Mouse (Mus musculus) heart, embryonic 14.5 days (tissue): ENCODE data around the gene Zbtb17. TPM values are rescaled to one million over a fixed set of nuclear protein-coding genes. Genes with fewer than 3 reads are reported as not detected.
A peak's percentile ranks its signal among the peaks of the same experiment; 100 is the strongest.

Experiments used
- ATAC-seq: fragments of 200-750 bp; cut with Nextera tagmentation; 2 replicates; pipeline ENCODE4 v1.8.0; 2017; ENCODE audit warnings: low read depth, moderate TSS enrichment; ENCODE audit not compliant: insufficient number of reproducible peaks, insufficient read depth, low FRiP score
- H3K27ac ChIP-seq, 2 experiments: fragments of 200-500 bp in 1 of 2; fragments of 300-500 bp in 1 of 2; sonication (generic) in 1 of 2; replicated peaks in 1 of 2; 2 replicates each; pipeline ENCODE4 v1.5.1; 2012 to 2014; ENCODE audit warnings: low read depth in 2 of 2, low read length in 2 of 2, control low read depth in 1 of 2, mild to moderate bottlenecking in 1 of 2, mixed read lengths in 1 of 2; ENCODE audit not compliant: control insufficient read depth in 1 of 2, insufficient read depth in 1 of 2
- H3K27me3 ChIP-seq: fragments of 300-500 bp; sonication (generic); 2 replicates; pipeline ENCODE4 v1.6.1; 2014; ENCODE audit warnings: mild to moderate bottlenecking, low read length, control low read depth; ENCODE audit not compliant: control insufficient read depth, insufficient read depth
- H3K36me3 ChIP-seq: fragments of 300-500 bp; sonication (generic); 2 replicates; pipeline ENCODE4 v1.6.1; 2014; ENCODE audit warnings: mild to moderate bottlenecking, control low read depth, low read length, mixed read lengths; ENCODE audit not compliant: control insufficient read depth, insufficient read depth
- H3K4me1 ChIP-seq, 2 experiments: fragments of 200-500 bp in 1 of 2; fragments of 300-500 bp in 1 of 2; sonication (generic) in 1 of 2; 2 replicates each; pipeline ENCODE4 v1.6.1; 2012 to 2014; ENCODE audit warnings: low read length in 2 of 2, control low read depth in 1 of 2, mixed read lengths in 1 of 2; ENCODE audit not compliant: control insufficient read depth in 2 of 2, insufficient read depth in 2 of 2
- H3K4me2 ChIP-seq: fragments of 300-500 bp; sonication (generic); 2 replicates; pipeline ENCODE4 v1.6.1; 2014; ENCODE audit warnings: mild to moderate bottlenecking, low read length
- H3K4me3 ChIP-seq, 2 experiments: fragments of 200-500 bp in 1 of 2; fragments of 300-500 bp in 1 of 2; sonication (generic) in 1 of 2; 2 replicates each; pipeline ENCODE4 v1.5.1; 2012 to 2014; ENCODE audit warnings: low read length in 2 of 2, mild to moderate bottlenecking in 2 of 2, control low read depth in 1 of 2, low read depth in 1 of 2, moderate library complexity in 1 of 2; ENCODE audit not compliant: control insufficient read depth in 1 of 2, insufficient read depth in 1 of 2
- H3K9ac ChIP-seq: fragments of 300-500 bp; sonication (generic); 2 replicates; pipeline ENCODE4 v1.6.1; 2014; ENCODE audit warnings: mild to moderate bottlenecking, low read length
- H3K9me3 ChIP-seq: fragments of 300-500 bp; sonication (generic); 2 replicates; pipeline ENCODE4 v1.6.1; 2016; ENCODE audit warnings: low read length, control low read depth; ENCODE audit not compliant: control insufficient read depth
- WGBS: fragments of 180-500 bp; shearing (Covaris S2); extraction: QIAGEN DNeasy Blood & Tissue Kit; methylation state at CpG from one replicate; pipeline ENCODE4 v1.1.7; 2014; 5-methylcytosine and 5-hydroxymethylcytosine counted together
- polyA plus RNA-seq: library from polyadenylated mRNA; unstranded; fragments of >200 nt; fragmentation: Nextera tagmentation; extraction: Ambion mirVana; gene quantifications from 2 replicates; pipeline ENCODE4 v1.2.1, GENCODE M21; 2014

Zbtb17 gene
- polyA plus RNA-seq, 1 experiment from 2014 or later: 18.8 TPM

DNA sequence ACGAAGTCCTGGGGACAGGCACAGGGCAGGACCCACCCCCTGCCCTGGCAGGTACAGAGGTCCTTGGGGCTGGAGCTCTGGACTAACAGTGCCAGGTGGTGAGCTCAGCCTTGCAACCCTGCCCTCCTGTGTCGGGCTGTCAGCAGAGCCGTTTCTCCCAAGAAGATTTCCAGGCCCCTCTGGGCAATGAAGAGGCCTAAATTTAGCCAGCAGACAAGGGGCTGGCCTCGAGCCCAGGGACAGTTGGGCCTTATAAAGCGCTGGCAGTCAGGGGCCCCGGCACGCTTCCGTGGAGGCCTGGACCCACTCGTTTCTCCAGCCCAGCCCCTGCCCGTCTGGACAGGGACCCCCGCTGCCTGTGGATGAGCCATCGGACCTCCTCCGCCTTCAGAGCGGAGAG is 23.0 kb upstream of the Zbtb17 start:
- Histone ChIP-seq H3K4me3 (peak overlapping the region; percentile 62 to 66), H3K36me3 (peaks cover 28% of the 10 kb centered on the region), H3K27me3 (no peaks in the 10 kb centered on the region), H3K4me1 (peaks cover 26 to 40% of the 10 kb centered on the region in 2 experiments), H3K9ac (peak overlapping the region; percentile 95), H3K27ac (peak overlapping the region; percentile 97 to 99), H3K4me2 (peak overlapping the region; percentile 93), H3K9me3 (no peaks in the 10 kb centered on the region)
- WGBS: 14% methylated on average over 14 of the region's 14 CpGs
- peak; percentile 66 for ATAC-seq

DNA sequence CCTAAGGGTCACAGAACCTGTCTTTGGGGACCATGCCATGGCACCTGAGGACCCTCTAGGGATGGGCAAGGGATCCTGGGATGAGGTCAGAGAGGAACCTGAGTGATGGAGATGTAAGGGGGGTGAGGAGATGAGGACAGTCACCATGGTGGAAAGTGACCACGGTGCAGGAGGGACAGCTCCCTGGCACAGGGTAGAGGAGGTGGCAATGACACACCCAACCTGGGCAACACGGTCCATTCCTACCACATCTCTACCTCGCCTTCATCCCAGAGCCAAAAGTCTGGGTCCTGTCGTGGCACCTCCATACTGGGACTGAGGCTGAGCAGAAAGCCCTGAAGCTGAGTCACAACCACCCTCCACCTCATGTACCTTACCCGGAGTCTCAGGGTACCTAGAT is 21.6 kb upstream of the Zbtb17 start:
- H3K9ac ChIP-seq: peak overlapping the region; percentile 95
- H3K27ac ChIP-seq: peak overlapping the region; percentile 97 to 99
- 42% methylated on average over 5 of the region's 5 CpGs for WGBS
- H3K4me3 ChIP-seq: peak overlapping the region; percentile 62 to 66
- peaks cover 28% of the 10 kb centered on the region for H3K36me3 ChIP-seq
- H3K9me3 ChIP-seq: no peaks in the 10 kb centered on the region
- no peaks in the 10 kb centered on the region for H3K27me3 ChIP-seq
- H3K4me1 ChIP-seq: peaks cover 37 to 52% of the 10 kb centered on the region in 2 experiments
- no peak for ATAC-seq
- H3K4me2 ChIP-seq: peak overlapping the region; percentile 93

DNA sequence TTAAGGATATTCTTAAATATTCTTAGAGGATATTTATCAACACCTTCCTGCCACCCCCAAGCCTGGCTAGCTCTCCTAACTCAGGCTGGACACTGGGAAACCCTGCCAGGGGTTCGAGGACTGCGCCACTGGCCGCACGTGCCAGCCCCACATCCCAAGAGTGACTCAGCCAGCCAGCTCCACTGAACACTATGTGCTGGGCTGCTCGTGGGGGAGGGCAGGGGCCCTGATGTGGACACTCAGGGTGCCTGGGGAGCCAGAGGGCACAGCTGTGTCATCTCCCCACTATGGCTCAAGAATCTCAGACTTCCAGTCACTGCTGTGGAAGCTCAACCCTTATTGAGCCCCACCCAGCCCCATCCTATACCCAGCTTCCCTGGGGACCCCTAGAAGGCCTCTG is 21.2 kb upstream of the Zbtb17 start:
- H3K27me3 ChIP-seq: no peaks in the 10 kb centered on the region
- no peak for ATAC-seq
- peak overlapping the region; percentile 95 for H3K9ac ChIP-seq
- 36% methylated on average over 5 of the region's 5 CpGs for WGBS
- peak overlapping the region; percentile 62 to 66 for H3K4me3 ChIP-seq
- peak overlapping the region; percentile 93 for H3K4me2 ChIP-seq
- H3K4me1 ChIP-seq: peaks cover 37 to 52% of the 10 kb centered on the region in 2 experiments
- H3K27ac ChIP-seq: peak overlapping the region; percentile 97 to 99
- H3K36me3 ChIP-seq: peaks cover 28% of the 10 kb centered on the region
- H3K9me3 ChIP-seq: no peaks in the 10 kb centered on the region

DNA sequence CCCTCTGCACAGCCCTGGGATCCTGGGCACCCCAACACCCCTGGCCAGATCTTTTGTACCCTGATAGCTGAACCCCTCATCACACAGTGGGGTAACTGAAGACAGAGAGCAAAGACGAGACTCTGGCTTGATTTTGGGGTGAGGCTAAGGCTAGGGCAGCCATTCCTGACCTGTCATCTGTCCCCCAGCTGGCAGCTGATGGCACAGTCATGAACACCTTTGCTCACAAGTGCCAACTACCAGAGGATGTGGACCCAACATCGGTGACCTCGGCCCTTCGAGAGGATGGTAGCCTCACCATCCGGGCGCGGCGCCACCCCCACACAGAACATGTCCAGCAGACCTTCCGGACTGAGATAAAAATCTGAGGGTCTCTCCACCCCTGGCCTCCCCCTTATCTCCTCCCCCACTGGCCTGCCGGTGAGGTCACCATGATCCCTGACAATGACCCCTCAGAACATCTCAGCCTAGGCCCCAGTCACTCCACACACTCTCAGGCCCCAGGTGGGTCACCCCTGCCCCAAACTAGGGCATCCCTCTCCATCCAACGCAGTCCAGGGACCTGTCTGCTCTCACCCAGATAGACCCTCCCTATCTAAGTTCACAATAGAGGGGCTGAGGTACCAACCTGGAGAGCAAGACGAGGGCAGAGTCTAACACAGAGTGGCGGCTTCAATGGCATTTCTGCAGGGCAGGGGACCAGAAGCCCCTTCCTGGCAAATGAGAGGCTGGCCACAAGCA is 20.6 kb upstream of the Zbtb17 start:
- Histone ChIP-seq H3K36me3 (peaks cover 28% of the 10 kb centered on the region), H3K4me3 (peak overlapping the region; percentile 62 to 66), H3K4me2 (peak overlapping the region; percentile 93), H3K27ac (peak overlapping the region; percentile 97 to 99), H3K9ac (peak overlapping the region; percentile 95), H3K27me3 (no peaks in the 10 kb centered on the region), H3K9me3 (no peaks in the 10 kb centered on the region), H3K4me1 (peaks cover 37 to 52% of the 10 kb centered on the region in 2 experiments)
- WGBS: 42% methylated on average over 13 of the region's 13 CpGs
- no peak for ATAC-seq

DNA sequence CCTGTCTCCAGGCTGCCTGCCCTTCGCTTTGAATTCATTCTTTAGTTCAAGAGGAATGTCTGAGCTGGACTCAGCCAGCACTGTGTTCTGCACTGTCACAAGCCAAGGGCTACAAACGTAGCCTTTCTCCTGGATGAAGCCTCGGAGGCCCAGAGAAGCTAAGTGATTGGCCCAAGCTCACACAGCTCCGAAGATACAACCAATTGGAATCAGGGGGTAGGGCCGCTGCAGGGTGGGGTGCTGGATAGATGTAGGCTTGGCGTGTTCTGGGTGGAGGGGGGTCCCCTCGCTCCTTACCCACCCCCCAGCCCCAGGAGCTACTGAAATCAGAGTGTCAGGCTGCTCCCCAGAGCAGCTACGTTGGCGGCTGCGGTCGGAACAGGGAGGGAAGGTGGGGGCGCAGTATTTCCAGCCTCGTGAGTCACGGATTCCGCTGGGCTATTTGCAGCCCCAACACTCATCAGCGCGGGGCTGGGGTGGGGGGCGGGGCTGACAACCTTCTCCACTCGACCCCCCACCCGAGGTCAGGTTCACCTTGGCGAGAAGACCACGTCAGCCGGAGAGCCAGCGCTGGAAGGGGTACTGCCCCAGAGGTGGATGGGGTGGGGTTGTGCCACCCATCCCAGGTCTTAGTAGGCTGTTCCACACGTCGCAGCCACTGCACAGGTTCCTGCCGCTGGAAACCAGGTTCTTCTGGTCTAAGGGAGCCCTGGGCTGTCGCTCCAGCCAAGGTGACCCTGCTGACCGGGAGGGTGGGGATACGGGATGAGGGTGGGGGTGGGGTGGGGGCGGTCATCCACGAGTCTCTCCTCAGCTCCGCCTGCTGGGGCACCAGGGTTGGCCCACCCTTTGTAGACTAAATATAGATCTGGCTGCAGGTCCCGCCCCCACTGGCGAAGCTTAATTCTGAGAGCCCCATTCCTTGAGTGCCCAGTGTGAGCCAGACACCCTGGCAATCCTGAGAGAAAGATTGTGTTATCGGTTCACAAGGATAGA is 18.7 kb upstream of the Zbtb17 start:
- Histone ChIP-seq H3K4me1 (peaks cover 22 to 37% of the 10 kb centered on the region in 2 experiments), H3K36me3 (peaks cover 28% of the 10 kb centered on the region), H3K27ac (peak overlapping the region; percentile 97 to 99), H3K9ac (peak overlapping the region; percentile 95), H3K4me2 (peak overlapping the region; percentile 93), H3K27me3 (no peaks in the 10 kb centered on the region), H3K9me3 (no peaks in the 10 kb centered on the region), H3K4me3 (peak overlapping the region; percentile 62 to 66)
- ATAC-seq: peak; percentile 61
- 2% methylated on average over 36 of the region's 36 CpGs for WGBS

DNA sequence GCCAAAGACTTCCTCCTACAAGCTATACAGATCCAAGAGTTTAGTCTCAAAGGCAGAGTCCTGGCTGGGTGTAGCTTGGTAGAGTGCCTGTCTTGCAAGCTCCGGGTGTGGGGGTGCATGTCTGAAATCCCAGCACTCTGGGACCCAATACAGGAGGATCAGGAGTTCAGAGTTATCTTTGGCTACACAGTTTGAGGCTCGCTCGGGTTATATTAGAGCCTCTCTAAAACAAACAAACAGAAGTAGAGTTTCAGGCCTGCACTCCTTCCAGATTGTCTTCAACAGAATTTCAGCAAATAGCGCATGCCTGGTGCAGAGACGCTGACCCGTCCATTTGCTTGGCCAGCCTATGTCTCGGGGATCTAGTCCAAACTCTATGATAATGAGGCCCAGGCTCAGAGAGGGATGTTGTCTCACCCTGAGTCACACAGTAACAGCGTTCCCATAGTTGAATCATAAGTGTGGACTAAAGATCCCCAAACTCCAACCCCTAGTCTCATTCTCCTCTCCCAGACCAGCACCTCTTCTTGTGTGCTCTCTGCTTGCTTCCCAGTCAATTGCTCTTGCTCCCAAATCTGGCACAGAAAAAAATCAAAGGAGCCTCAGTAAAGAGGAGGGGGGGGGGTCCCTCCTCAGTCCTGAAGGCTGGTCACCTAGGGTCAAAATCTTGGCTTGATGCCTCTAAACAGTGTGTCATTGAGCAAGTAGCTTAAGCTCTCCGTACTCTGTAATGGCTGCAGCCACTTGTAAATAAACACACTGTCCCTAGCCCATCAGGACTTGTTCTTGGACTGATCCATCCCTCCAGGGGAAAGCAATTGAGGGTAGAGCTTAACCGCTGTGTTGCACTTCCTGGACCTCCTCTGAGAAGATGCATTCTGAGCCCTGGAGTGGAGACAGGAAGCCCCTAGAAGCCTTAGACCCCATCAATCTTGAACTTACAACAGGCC is 17.4 kb upstream of the Zbtb17 start:
- Histone ChIP-seq H3K36me3 (peaks cover 28% of the 10 kb centered on the region), H3K4me2 (peak overlapping the region; percentile 93), H3K4me3 (peak overlapping the region; percentile 13 to 62; a peak in 2 of 4 replicates), H3K9ac (peak overlapping the region; percentile 95), H3K4me1 (peaks cover 16 to 31% of the 10 kb centered on the region in 2 experiments), H3K27ac (peak overlapping the region; percentile 82 to 97), H3K9me3 (no peaks in the 10 kb centered on the region), H3K27me3 (no peaks in the 10 kb centered on the region)
- 52% methylated on average over 10 of the region's 10 CpGs for WGBS
- no peak for ATAC-seq
